Mouse (Mus musculus): ENCODE measurements around the gene Mpp4. TPM values are rescaled to one million over a fixed set of nuclear protein-coding genes. Genes with fewer than 3 reads are reported as not detected.

Mpp4 gene
- polyA plus RNA-seq, 1 experiment from 2014 or later = 1.6 TPM

GRCm38 (mm10) chr1:59161396-59161795 is 1.8 kb downstream of the Mpp4 start:
- Histone ChIP-seq H3K4me3 (ENCODE audit: low read depth, low read length) (no peak overlapping the region), H3K9me3 (ENCODE audit: control insufficient read depth, low read length) (no peaks in the 10 kb centered on the region), H3K27ac (ENCODE audit: low read depth, low read length) (no peak overlapping the region), H3K36me3 (ENCODE audit: control insufficient read depth, insufficient read depth, low read length) (peaks cover 12% of the 10 kb centered on the region), H3K9ac (replicated peaks; ENCODE audit: low read depth, low read length) (no peak overlapping the region), H3K4me2 (ENCODE audit: low read depth, low read length) (no peak overlapping the region), H3K4me1 (ENCODE audit: control insufficient read depth, insufficient read depth, low read length) (no peaks in the 10 kb centered on the region), H3K27me3 (ENCODE audit: control insufficient read depth, insufficient read depth, low read length) (no peaks in the 10 kb centered on the region)
- 88% methylated on average over 6 of the region's 6 CpGs for WGBS
- ATAC-seq (ENCODE audit: low read depth) = no peak

GRCm38 (mm10) chr1:59160871-59161270 is 2.3 kb downstream of the Mpp4 start:
- no peaks in the 10 kb centered on the region for H3K9me3 ChIP-seq (ENCODE audit: control insufficient read depth, low read length)
- no peaks in the 10 kb centered on the region for H3K4me1 ChIP-seq (ENCODE audit: control insufficient read depth, insufficient read depth, low read length)
- H3K36me3 ChIP-seq (ENCODE audit: control insufficient read depth, insufficient read depth, low read length) = peaks cover 9% of the 10 kb centered on the region
- no peak overlapping the region for H3K27ac ChIP-seq (ENCODE audit: low read depth, low read length)
- no peak overlapping the region for H3K9ac ChIP-seq (replicated peaks; ENCODE audit: low read depth, low read length)
- H3K4me2 ChIP-seq (ENCODE audit: low read depth, low read length) = no peak overlapping the region
- no peaks in the 10 kb centered on the region for H3K27me3 ChIP-seq (ENCODE audit: control insufficient read depth, insufficient read depth, low read length)
- ATAC-seq (ENCODE audit: low read depth) = no peak
- H3K4me3 ChIP-seq (ENCODE audit: low read depth, low read length) = no peak overlapping the region
- WGBS = 86% methylated on average over 6 of the region's 6 CpGs

GRCm38 (mm10) chr1:59159136-59159535 is 4.1 kb downstream of the Mpp4 start:
- Histone ChIP-seq H3K9ac (replicated peaks; ENCODE audit: low read depth, low read length) (no peak overlapping the region), H3K36me3 (ENCODE audit: control insufficient read depth, insufficient read depth, low read length) (peaks cover 9% of the 10 kb centered on the region), H3K27ac (ENCODE audit: low read depth, low read length) (no peak overlapping the region), H3K27me3 (ENCODE audit: control insufficient read depth, insufficient read depth, low read length) (no peaks in the 10 kb centered on the region), H3K9me3 (ENCODE audit: control insufficient read depth, low read length) (no peaks in the 10 kb centered on the region), H3K4me3 (ENCODE audit: low read depth, low read length) (no peak overlapping the region), H3K4me1 (ENCODE audit: control insufficient read depth, insufficient read depth, low read length) (no peaks in the 10 kb centered on the region), H3K4me2 (ENCODE audit: low read depth, low read length) (no peak overlapping the region)
- ATAC-seq (ENCODE audit: low read depth) = no peak
- 87% methylated on average over 3 of the region's 3 CpGs for WGBS

- Histone ChIP-seq H3K27ac (ENCODE audit: low read depth, low read length) (no peak overlapping the region), H3K4me2 (ENCODE audit: low read depth, low read length) (no peak overlapping the region), H3K9me3 (ENCODE audit: control insufficient read depth, low read length) (no peaks in the 10 kb centered on the region), H3K9ac (replicated peaks; ENCODE audit: low read depth, low read length) (no peak overlapping the region), H3K36me3 (ENCODE audit: control insufficient read depth, insufficient read depth, low read length) (peaks cover 6% of the 10 kb centered on the region), H3K4me1 (ENCODE audit: control insufficient read depth, insufficient read depth, low read length) (no peaks in the 10 kb centered on the region), H3K27me3 (ENCODE audit: control insufficient read depth, insufficient read depth, low read length) (no peaks in the 10 kb centered on the region), H3K4me3 (ENCODE audit: low read depth, low read length) (no peak overlapping the region)
- WGBS = 83% methylated on average over 7 of the region's 7 CpGs
- ATAC-seq (ENCODE audit: low read depth) = no peak
Observed at GRCm38 (mm10) chr1:59158498-59158897, 4.7 kb downstream of the Mpp4 start.

GRCm38 (mm10) chr1:59157846-59158245 is 5.3 kb downstream of the Mpp4 start:
- no peak overlapping the region for H3K9ac ChIP-seq (replicated peaks; ENCODE audit: low read depth, low read length)
- H3K9me3 ChIP-seq (ENCODE audit: control insufficient read depth, low read length) = no peaks in the 10 kb centered on the region
- H3K36me3 ChIP-seq (ENCODE audit: control insufficient read depth, insufficient read depth, low read length) = peaks cover 1% of the 10 kb centered on the region; the same call in 1 of the 2 replicates
- no peak overlapping the region for H3K4me3 ChIP-seq (ENCODE audit: low read depth, low read length)
- H3K4me2 ChIP-seq (ENCODE audit: low read depth, low read length) = no peak overlapping the region
- no peak overlapping the region for H3K27ac ChIP-seq (ENCODE audit: low read depth, low read length)
- no peaks in the 10 kb centered on the region for H3K27me3 ChIP-seq (ENCODE audit: control insufficient read depth, insufficient read depth, low read length)
- WGBS = 91% methylated on average over 4 of the region's 4 CpGs
- no peaks in the 10 kb centered on the region for H3K4me1 ChIP-seq (ENCODE audit: control insufficient read depth, insufficient read depth, low read length)
- ATAC-seq (ENCODE audit: low read depth) = no peak

- H3K9me3 ChIP-seq (ENCODE audit: control insufficient read depth, low read length) = no peaks in the 10 kb centered on the region
- no peaks in the 10 kb centered on the region for H3K27me3 ChIP-seq (ENCODE audit: control insufficient read depth, insufficient read depth, low read length)
Observed at GRCm38 (mm10) chr1:59152346-59152745, 10.8 kb downstream of the Mpp4 start.

GRCm38 (mm10) chr1:59150542-59150941 is 12.6 kb downstream of the Mpp4 start:
- Histone ChIP-seq H3K9ac (replicated peaks; ENCODE audit: low read depth, low read length) (no peak overlapping the region), H3K36me3 (ENCODE audit: control insufficient read depth, insufficient read depth, low read length) (no peaks in the 10 kb centered on the region), H3K4me3 (ENCODE audit: low read depth, low read length) (no peak overlapping the region), H3K4me1 (ENCODE audit: control insufficient read depth, insufficient read depth, low read length) (no peaks in the 10 kb centered on the region), H3K9me3 (ENCODE audit: control insufficient read depth, low read length) (no peaks in the 10 kb centered on the region), H3K4me2 (ENCODE audit: low read depth, low read length) (no peak overlapping the region), H3K27ac (ENCODE audit: low read depth, low read length) (no peak overlapping the region), H3K27me3 (ENCODE audit: control insufficient read depth, insufficient read depth, low read length) (no peaks in the 10 kb centered on the region)
- no peak for ATAC-seq (ENCODE audit: low read depth)
- WGBS = 89% methylated on average over 5 of the region's 5 CpGs

More at GRCm38 (mm10) chr1:59152346-59152745, 10.8 kb downstream of the Mpp4 start:
- Histone ChIP-seq H3K27ac (ENCODE audit: low read depth, low read length) (no peak overlapping the region), H3K4me2 (ENCODE audit: low read depth, low read length) (no peak overlapping the region), H3K36me3 (ENCODE audit: control insufficient read depth, insufficient read depth, low read length) (no peaks in the 10 kb centered on the region), H3K4me3 (ENCODE audit: low read depth, low read length) (no peak overlapping the region), H3K4me1 (ENCODE audit: control insufficient read depth, insufficient read depth, low read length) (no peaks in the 10 kb centered on the region), H3K9ac (replicated peaks; ENCODE audit: low read depth, low read length) (no peak overlapping the region)
- ATAC-seq (ENCODE audit: low read depth) = no peak
- 78% methylated on average over 4 of the region's 4 CpGs for WGBS

- 73% methylated on average over 10 of the region's 10 CpGs for WGBS
Observed at GRCm38 (mm10) chr1:59144543-59144942, 18.6 kb downstream of the Mpp4 start.

GRCm38 (mm10) chr1:59142809-59143208 is 20.4 kb downstream of the Mpp4 start:
- Histone ChIP-seq H3K36me3 (ENCODE audit: control insufficient read depth, insufficient read depth, low read length) (no peaks in the 10 kb centered on the region), H3K9me3 (ENCODE audit: control insufficient read depth, low read length) (no peaks in the 10 kb centered on the region)
- ATAC-seq (ENCODE audit: low read depth) = no peak

More at GRCm38 (mm10) chr1:59144543-59144942, 18.6 kb downstream of the Mpp4 start:
- no peak overlapping the region for H3K4me2 ChIP-seq (ENCODE audit: low read depth, low read length)
- H3K9ac ChIP-seq (replicated peaks; ENCODE audit: low read depth, low read length) = no peak overlapping the region
- ATAC-seq (ENCODE audit: low read depth) = no peak
- no peak overlapping the region for H3K27ac ChIP-seq (ENCODE audit: low read depth, low read length)
- H3K36me3 ChIP-seq (ENCODE audit: control insufficient read depth, insufficient read depth, low read length) = no peaks in the 10 kb centered on the region
- H3K9me3 ChIP-seq (ENCODE audit: control insufficient read depth, low read length) = no peaks in the 10 kb centered on the region
- H3K4me1 ChIP-seq (ENCODE audit: control insufficient read depth, insufficient read depth, low read length) = no peaks in the 10 kb centered on the region
- H3K27me3 ChIP-seq (ENCODE audit: control insufficient read depth, insufficient read depth, low read length) = no peaks in the 10 kb centered on the region
- no peak overlapping the region for H3K4me3 ChIP-seq (ENCODE audit: low read depth, low read length)

GRCm38 (mm10) chr1:59134419-59134818 is 28.8 kb downstream of the Mpp4 start:
- Histone ChIP-seq H3K27me3 (ENCODE audit: control insufficient read depth, insufficient read depth, low read length) (no peaks in the 10 kb centered on the region), H3K9me3 (ENCODE audit: control insufficient read depth, low read length) (no peaks in the 10 kb centered on the region), H3K9ac (replicated peaks; ENCODE audit: low read depth, low read length) (no peak overlapping the region), H3K4me1 (ENCODE audit: control insufficient read depth, insufficient read depth, low read length) (no peaks in the 10 kb centered on the region), H3K27ac (ENCODE audit: low read depth, low read length) (no peak overlapping the region), H3K36me3 (ENCODE audit: control insufficient read depth, insufficient read depth, low read length) (no peaks in the 10 kb centered on the region), H3K4me2 (ENCODE audit: low read depth, low read length) (no peak overlapping the region), H3K4me3 (ENCODE audit: low read depth, low read length) (no peak overlapping the region)
- 86% methylated on average over 5 of the region's 5 CpGs for WGBS
- ATAC-seq (ENCODE audit: low read depth) = no peak

More at GRCm38 (mm10) chr1:59142809-59143208, 20.4 kb downstream of the Mpp4 start:
- H3K9ac ChIP-seq (replicated peaks; ENCODE audit: low read depth, low read length) = no peak overlapping the region
- no peaks in the 10 kb centered on the region for H3K27me3 ChIP-seq (ENCODE audit: control insufficient read depth, insufficient read depth, low read length)
- H3K27ac ChIP-seq (ENCODE audit: low read depth, low read length) = no peak overlapping the region
- no peaks in the 10 kb centered on the region for H3K4me1 ChIP-seq (ENCODE audit: control insufficient read depth, insufficient read depth, low read length)
- no peak overlapping the region for H3K4me2 ChIP-seq (ENCODE audit: low read depth, low read length)
- H3K4me3 ChIP-seq (ENCODE audit: low read depth, low read length) = no peak overlapping the region

Measured in neural tube, embryonic 14.5 days (tissue).